Mouse (Mus musculus) bone marrow, adult 2 months (tissue): Measurements from ENCODE around the gene Tcaf2.

Experiments used
- CTCF ChIP-seq: fragments of 200-500 bp; IDR thresholded peaks from 2 replicates; pipeline ENCODE4 v1.5.1; 2011; ENCODE audit warnings: low read length, control low read depth; ENCODE audit not compliant: control insufficient read depth, insufficient read depth
- POLR2A ChIP-seq: fragments of 200-500 bp; IDR thresholded peaks from 2 replicates; pipeline ENCODE4 v1.6.1; 2011; ENCODE audit warnings: low read depth, mild to moderate bottlenecking, control low read depth, low read length, borderline replicate concordance; ENCODE audit not compliant: control insufficient read depth

- TF ChIP-seq POLR2A = no peak
- no peak for TF ChIP-seq CTCF
These were observed 26.7 kb upstream of the Tcaf2 start for GRCm38 (mm10) chr6:42671767-42672166.
